Mouse (Mus musculus): Measurements from ENCODE around the gene Mtor. TPM values are rescaled to one million over a fixed set of nuclear protein-coding genes. Genes with fewer than 3 reads are reported as not detected.

Mtor gene
- polyA plus RNA-seq, 1 experiment, result 20.2 TPM

GRCm38 (mm10) chr4:148435657-148436330 lies 12.6 kb upstream of the Mtor start:
- H3K4me3 ChIP-seq (replicated peaks; ENCODE audit: extremely low read depth, low read depth, low read length), result no peak overlapping the region
- H3K4me1 ChIP-seq (ENCODE audit: control insufficient read depth, insufficient read depth, low read length), result no peaks in the 10 kb centered on the region
- WGBS, result 75% methylated on average over 6 of the region's 6 CpGs
- no peak for DNase-seq
- TF ChIP-seq POLR2A (IDR thresholded peaks at IDR 0.05; ENCODE audit: borderline replicate concordance, extremely low read depth, low read depth, low read length) (no peak), CTCF (IDR thresholded peaks at IDR 0.05; ENCODE audit: insufficient read depth, low read length) (no peak)

- TF ChIP-seq CTCF (IDR thresholded peaks at IDR 0.05; ENCODE audit: insufficient read depth, low read length) (no peak), POLR2A (IDR thresholded peaks at IDR 0.05; ENCODE audit: borderline replicate concordance, extremely low read depth, low read depth, low read length) (no peak)
- Histone ChIP-seq H3K4me3 (replicated peaks; ENCODE audit: extremely low read depth, low read depth, low read length) (no peak overlapping the region), H3K4me1 (ENCODE audit: control insufficient read depth, insufficient read depth, low read length) (peaks cover 4% of the 10 kb centered on the region)
- DNase-seq, result no peak
- 92% methylated on average over 5 of the region's 5 CpGs for WGBS
These were observed 6.5 kb upstream of the Mtor start for GRCm38 (mm10) chr4:148441931-148442330.

GRCm38 (mm10) chr4:148442598-148442997 lies 5.8 kb upstream of the Mtor start:
- no peak for TF ChIP-seq CTCF (IDR thresholded peaks at IDR 0.05; ENCODE audit: insufficient read depth, low read length)
- TF ChIP-seq POLR2A (IDR thresholded peaks at IDR 0.05; ENCODE audit: borderline replicate concordance, extremely low read depth, low read depth, low read length), result no peak
- no peak for DNase-seq
- H3K4me1 ChIP-seq (ENCODE audit: control insufficient read depth, insufficient read depth, low read length), result peaks cover 4% of the 10 kb centered on the region
- WGBS, result 89% methylated on average over 7 of the region's 7 CpGs
- H3K4me3 ChIP-seq (replicated peaks; ENCODE audit: extremely low read depth, low read depth, low read length), result no peak overlapping the region

- Histone ChIP-seq H3K4me3 (replicated peaks; ENCODE audit: extremely low read depth, low read depth, low read length) (peak within 1 kb of the TSS; percentile 91), H3K4me1 (ENCODE audit: control insufficient read depth, insufficient read depth, low read length) (peaks cover 8% of the 10 kb centered on the region)
- under 1% methylated on average over 46 of the region's 46 CpGs for WGBS
- peak; percentile 89 for DNase-seq
- no peak for TF ChIP-seq CTCF (IDR thresholded peaks at IDR 0.05; ENCODE audit: insufficient read depth, low read length)
- peak; percentile 73 for TF ChIP-seq POLR2A (IDR thresholded peaks at IDR 0.05; ENCODE audit: borderline replicate concordance, extremely low read depth, low read depth, low read length)
These were observed 4.0 kb upstream of the Mtor start, which contains the start of gene Ubiad1 for GRCm38 (mm10) chr4:148444250-148444967. TSS of gene Ubiad1 (minus strand) at chr4:148444771.

- DNase-seq, result no peak
- TF ChIP-seq POLR2A (IDR thresholded peaks at IDR 0.05; ENCODE audit: borderline replicate concordance, extremely low read depth, low read depth, low read length) (no peak), CTCF (IDR thresholded peaks at IDR 0.05; ENCODE audit: insufficient read depth, low read length) (no peak)
- WGBS, result under 1% methylated on average over 15 of the region's 15 CpGs
- Histone ChIP-seq H3K4me1 (ENCODE audit: control insufficient read depth, insufficient read depth, low read length) (peaks cover 9% of the 10 kb centered on the region), H3K4me3 (replicated peaks; ENCODE audit: extremely low read depth, low read depth, low read length) (peak overlapping the region; percentile 73)
These were observed 438 bp downstream of the Mtor start for GRCm38 (mm10) chr4:148448853-148449245.

GRCm38 (mm10) chr4:148453707-148454106 lies 5.3 kb downstream of the Mtor start:
- TF ChIP-seq POLR2A (IDR thresholded peaks at IDR 0.05; ENCODE audit: borderline replicate concordance, extremely low read depth, low read depth, low read length) (no peak), CTCF (IDR thresholded peaks at IDR 0.05; ENCODE audit: insufficient read depth, low read length) (no peak)
- DNase-seq, result no peak
- Histone ChIP-seq H3K4me3 (replicated peaks; ENCODE audit: extremely low read depth, low read depth, low read length) (no peak overlapping the region), H3K4me1 (ENCODE audit: control insufficient read depth, insufficient read depth, low read length) (peaks cover 6% of the 10 kb centered on the region)
- WGBS, result 95% methylated on average over 11 of the region's 11 CpGs

- no peak for DNase-seq
- Histone ChIP-seq H3K4me1 (ENCODE audit: control insufficient read depth, insufficient read depth, low read length) (no peaks in the 10 kb centered on the region), H3K4me3 (replicated peaks; ENCODE audit: extremely low read depth, low read depth, low read length) (no peak overlapping the region)
- TF ChIP-seq CTCF (IDR thresholded peaks at IDR 0.05; ENCODE audit: insufficient read depth, low read length) (no peak), POLR2A (IDR thresholded peaks at IDR 0.05; ENCODE audit: borderline replicate concordance, extremely low read depth, low read depth, low read length) (no peak)
- WGBS, result 72% methylated on average over 5 of the region's 5 CpGs
These were observed 7.1 kb downstream of the Mtor start for GRCm38 (mm10) chr4:148455477-148456025.

- 90% methylated on average over 12 of the region's 12 CpGs for WGBS
- TF ChIP-seq POLR2A (IDR thresholded peaks at IDR 0.05; ENCODE audit: borderline replicate concordance, extremely low read depth, low read depth, low read length) (no peak), CTCF (IDR thresholded peaks at IDR 0.05; ENCODE audit: insufficient read depth, low read length) (no peak)
- DNase-seq, result no peak
- H3K4me1 ChIP-seq (ENCODE audit: control insufficient read depth, insufficient read depth, low read length), result no peaks in the 10 kb centered on the region
- no peak overlapping the region for H3K4me3 ChIP-seq (replicated peaks; ENCODE audit: extremely low read depth, low read depth, low read length)
These were observed 12.4 kb downstream of the Mtor start for GRCm38 (mm10) chr4:148460656-148461284.

- 87% methylated on average over 4 of the region's 4 CpGs for WGBS
- no peak for DNase-seq
- TF ChIP-seq CTCF (IDR thresholded peaks at IDR 0.05; ENCODE audit: insufficient read depth, low read length) (no peak), POLR2A (IDR thresholded peaks at IDR 0.05; ENCODE audit: borderline replicate concordance, extremely low read depth, low read depth, low read length) (no peak)
- H3K4me3 ChIP-seq (replicated peaks; ENCODE audit: extremely low read depth, low read depth, low read length), result no peak overlapping the region
- no peaks in the 10 kb centered on the region for H3K4me1 ChIP-seq (ENCODE audit: control insufficient read depth, insufficient read depth, low read length)
These were observed 13.4 kb downstream of the Mtor start for GRCm38 (mm10) chr4:148461772-148462171.

Data from lung, adult 2 months (tissue).